Mouse (Mus musculus): ENCODE measurements around the gene Asic4.
A peak's percentile ranks its signal among the peaks of the same experiment; 100 is the strongest.

The Asic4 gene

GRCm38 (mm10) chr1:75443247-75444024 is 6.8 kb upstream of the Asic4 start:
- DNase-seq (ENCODE audit: low spot score in 2 of 2), result no peak

GRCm38 (mm10) chr1:75444208-75444607 is 6.0 kb upstream of the Asic4 start:
- DNase-seq (ENCODE audit: low spot score in 2 of 2), result no peak

GRCm38 (mm10) chr1:75445141-75445701 is 5.0 kb upstream of the Asic4 start:
- DNase-seq (ENCODE audit: low spot score in 2 of 2), result peak; percentile 73 to 75

GRCm38 (mm10) chr1:75445751-75446611 is 4.3 kb upstream of the Asic4 start:
- peak; percentile 81 to 82 for DNase-seq (ENCODE audit: low spot score in 2 of 2)

GRCm38 (mm10) chr1:75446656-75447055 is 3.6 kb upstream of the Asic4 start:
- DNase-seq (ENCODE audit: low spot score in 2 of 2), result no peak

- DNase-seq (ENCODE audit: low spot score in 2 of 2), result peak in 1 of 2 experiments; percentile 69
Measured at GRCm38 (mm10) chr1:75447265-75448051, 2.8 kb upstream of the Asic4 start.

GRCm38 (mm10) chr1:75448052-75448431 is 2.2 kb upstream of the Asic4 start:
- no peak for DNase-seq (ENCODE audit: low spot score in 2 of 2)

GRCm38 (mm10) chr1:75448937-75449336 is 1.3 kb upstream of the Asic4 start:
- DNase-seq (ENCODE audit: low spot score in 2 of 2), result no peak

- DNase-seq (ENCODE audit: low spot score in 2 of 2), result no peak
Measured at GRCm38 (mm10) chr1:75449377-75450135, 680 bp upstream of the Asic4 start.

GRCm38 (mm10) chr1:75451900-75452299 is 1.7 kb downstream of the Asic4 start:
- no peak for DNase-seq (ENCODE audit: low spot score in 2 of 2)

GRCm38 (mm10) chr1:75455433-75455832 is 5.2 kb downstream of the Asic4 start:
- DNase-seq (ENCODE audit: low spot score in 2 of 2), result no peak

- no peak for DNase-seq (ENCODE audit: low spot score in 2 of 2)
Measured at GRCm38 (mm10) chr1:75455948-75456347, 5.7 kb downstream of the Asic4 start.

GRCm38 (mm10) chr1:75456746-75457564 is 6.7 kb downstream of the Asic4 start:
- DNase-seq (ENCODE audit: low spot score in 2 of 2), result no peak

GRCm38 (mm10) chr1:75457710-75458024 is 7.4 kb downstream of the Asic4 start:
- no peak for DNase-seq (ENCODE audit: low spot score in 2 of 2)

GRCm38 (mm10) chr1:75458025-75458788 is 8.0 kb downstream of the Asic4 start:
- DNase-seq (ENCODE audit: low spot score in 2 of 2), result peak in 1 of 2 experiments; percentile 66

GRCm38 (mm10) chr1:75458789-75459684 is 8.8 kb downstream of the Asic4 start:
- DNase-seq (ENCODE audit: low spot score in 2 of 2), result peak; percentile 78 to 81

- DNase-seq (ENCODE audit: low spot score in 2 of 2), result no peak
Measured at GRCm38 (mm10) chr1:75460297-75460696, 10.1 kb downstream of the Asic4 start.

GRCm38 (mm10) chr1:75462636-75463035 is 12.4 kb downstream of the Asic4 start:
- no peak for DNase-seq (ENCODE audit: low spot score in 2 of 2)

Measured in right cerebral cortex, postnatal 10 days (tissue).